Mouse (Mus musculus): ENCODE data around the gene Ppp2r5c. TPM values are rescaled to one million over a fixed set of nuclear protein-coding genes. Genes with fewer than 3 reads are reported as not detected.

Ppp2r5c gene
- total RNA-seq, 1 experiment from 2014 or later, result 115 TPM

DNA sequence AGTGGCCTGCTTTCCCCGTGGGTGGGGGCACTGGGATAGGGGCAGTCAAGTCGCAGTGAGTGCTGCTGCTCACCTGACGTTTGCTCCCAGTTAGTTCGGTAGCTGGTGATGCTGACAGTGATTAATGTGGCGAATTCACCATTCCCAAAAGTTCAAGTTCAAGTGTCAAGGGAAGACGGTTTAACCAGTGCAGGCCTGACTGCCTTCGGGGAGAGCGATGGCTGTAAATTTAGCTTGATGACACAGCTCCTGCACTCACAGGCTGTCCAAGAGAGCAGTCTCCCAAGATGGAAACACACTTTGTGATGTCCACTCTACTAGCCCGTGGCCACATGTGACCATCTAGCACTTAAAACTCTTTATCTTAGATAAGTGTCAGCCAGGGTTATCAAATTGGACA is 41.1 kb downstream of the Ppp2r5c start:
- no peak for DNase-seq

DNA sequence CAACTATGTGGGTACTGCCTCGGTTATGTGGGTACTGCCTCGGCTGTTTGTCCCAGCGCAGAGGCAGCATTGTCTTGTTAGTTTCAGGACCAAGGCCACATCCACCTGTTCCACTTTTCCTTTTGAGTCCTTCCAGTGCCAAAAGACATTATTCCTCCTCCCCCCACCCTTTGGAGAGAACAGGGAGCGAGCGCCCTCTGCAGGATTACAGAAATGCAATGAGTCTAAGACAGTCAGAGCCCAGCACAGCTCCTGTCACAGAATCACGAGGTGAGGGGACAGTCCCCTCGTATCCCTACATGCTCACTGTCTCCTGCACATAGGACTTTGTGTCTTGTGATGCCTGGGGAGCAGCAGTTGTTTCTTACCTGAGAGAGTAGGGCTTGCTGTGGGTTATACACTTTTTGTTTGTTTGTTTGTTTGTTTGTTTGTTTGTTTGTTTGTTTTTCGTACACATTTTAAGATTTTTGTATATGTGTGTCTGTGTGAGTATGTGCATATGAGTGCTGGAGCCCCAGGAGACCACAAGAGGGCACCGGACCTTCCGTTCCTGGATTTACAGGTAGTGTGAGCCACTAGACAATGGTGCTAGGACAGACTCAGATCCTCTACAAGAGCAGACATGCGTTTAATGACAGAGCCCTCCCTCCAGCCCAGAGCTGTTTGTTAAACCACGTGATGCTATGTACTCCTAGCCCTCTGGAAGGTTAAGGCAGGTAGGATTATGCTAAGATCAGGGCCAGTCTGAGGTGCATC is 43.2 kb downstream of the Ppp2r5c start:
- no peak for DNase-seq

DNA sequence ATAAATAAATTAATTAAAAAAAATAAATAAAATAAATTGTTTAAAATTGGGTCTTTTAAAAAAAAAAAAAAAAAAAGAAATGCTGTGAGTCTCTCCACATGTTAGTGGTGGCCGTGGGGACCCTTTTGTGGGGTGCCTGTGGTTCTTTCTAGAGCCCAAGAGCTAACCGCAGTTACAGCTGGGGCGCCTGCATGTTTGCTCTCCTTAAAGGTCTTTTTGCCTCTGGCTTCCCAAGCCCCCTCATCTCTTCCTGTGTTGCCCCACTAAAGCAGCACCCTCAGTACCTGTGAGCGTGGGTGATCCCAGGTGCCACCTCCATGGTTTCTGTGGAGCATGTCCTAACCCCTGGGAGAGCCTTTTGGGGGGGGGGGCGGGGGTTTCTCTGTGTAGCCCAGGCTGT is 45.5 kb downstream of the Ppp2r5c start:
- DNase-seq, result no peak

DNA sequence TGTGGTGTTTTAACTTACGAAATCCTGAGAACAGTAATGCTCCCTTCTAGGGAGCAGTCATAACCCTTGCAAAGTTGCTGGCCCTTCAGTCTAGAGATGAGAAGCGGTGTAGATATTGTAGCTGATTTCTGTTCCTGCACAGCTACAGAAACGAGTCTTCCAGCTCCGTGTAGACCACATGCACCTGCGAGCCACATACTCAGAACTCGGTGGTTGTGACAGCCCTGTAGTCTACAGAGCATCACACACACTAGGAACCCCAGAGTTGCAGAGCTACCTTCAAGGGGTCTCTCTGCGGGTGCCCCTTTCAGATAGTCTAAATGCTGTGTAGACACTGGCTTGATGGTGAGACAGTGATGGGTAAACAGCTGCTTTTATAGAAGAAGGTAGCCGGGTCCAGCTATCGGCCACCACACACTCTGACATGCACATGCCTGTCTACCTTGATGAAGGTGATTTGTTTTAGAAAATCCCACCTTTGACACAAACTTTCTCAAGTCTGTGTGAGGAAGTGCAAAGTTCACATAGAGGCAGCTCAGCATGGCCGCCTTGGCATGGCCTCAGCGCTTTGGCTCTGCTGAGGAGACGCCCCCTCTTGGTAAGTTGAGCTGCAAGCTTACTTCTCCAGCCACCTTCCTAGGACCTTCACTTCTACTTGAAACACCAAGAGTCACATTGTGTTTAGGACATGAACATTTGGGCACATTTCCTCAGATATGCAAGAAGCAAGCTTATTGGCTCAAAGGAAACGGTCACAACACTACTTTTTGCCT is 46.9 kb downstream of the Ppp2r5c start:
- DNase-seq, result no peak

DNA sequence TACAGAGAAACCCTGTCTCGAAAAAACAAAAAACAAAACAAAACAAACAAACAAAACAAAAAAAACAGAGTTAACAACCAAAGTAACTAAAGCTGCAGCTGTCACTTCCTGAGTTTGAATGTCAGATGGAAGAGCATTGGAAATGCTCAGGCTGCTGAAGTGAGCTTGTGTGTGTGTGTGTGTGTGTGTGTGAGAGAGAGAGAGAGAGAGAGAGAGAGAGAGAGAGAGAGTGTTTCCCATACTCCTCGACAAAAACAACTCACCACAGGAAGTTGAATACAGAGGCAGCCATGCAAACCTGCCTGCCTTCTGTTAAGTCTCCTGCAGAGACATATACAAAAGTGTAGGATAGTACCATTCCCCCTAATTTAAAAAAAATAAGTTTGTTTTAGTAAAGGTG is 47.9 kb downstream of the Ppp2r5c start:
- no peak for DNase-seq

DNA sequence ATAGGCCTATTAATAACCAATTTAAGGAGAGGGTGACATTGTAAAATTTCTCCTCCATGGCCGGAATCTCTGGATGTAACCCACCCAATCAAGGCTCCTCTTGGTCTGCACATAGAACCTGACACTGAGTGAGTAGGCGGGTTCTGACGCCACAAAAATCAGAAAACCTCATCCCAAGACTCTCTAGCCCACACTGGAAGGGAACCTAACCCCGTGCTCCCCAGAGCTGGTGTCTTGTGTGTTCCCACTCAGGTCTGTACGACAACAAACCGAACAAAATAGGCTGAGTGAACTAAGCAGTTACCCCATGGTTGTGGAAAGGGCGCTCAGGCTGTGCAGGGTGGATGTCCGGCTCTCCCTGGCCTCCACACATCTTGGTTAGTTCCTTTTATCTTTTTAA is 48.3 kb downstream of the Ppp2r5c start:
- DNase-seq, result no peak

DNA sequence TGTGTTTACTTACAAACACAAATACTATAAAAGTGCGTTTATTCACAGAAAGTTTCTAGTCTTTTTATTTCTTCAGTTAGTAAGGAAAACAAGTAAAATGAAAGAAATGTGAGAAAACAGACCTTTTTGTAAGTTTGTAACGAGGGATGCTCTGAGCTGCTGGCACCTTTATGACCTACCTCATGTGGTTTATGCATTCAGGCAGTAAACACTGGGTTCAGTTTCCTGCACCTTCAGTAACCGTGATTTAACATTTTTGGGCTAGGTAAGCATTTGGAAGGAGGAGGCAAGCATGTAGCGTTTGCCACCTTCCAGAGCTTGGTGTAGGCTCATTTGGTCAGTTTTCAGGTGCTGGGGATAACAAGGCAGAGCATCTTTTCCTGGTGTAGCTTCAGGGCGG is 49.1 kb downstream of the Ppp2r5c start:
- DNase-seq, result no peak

DNA sequence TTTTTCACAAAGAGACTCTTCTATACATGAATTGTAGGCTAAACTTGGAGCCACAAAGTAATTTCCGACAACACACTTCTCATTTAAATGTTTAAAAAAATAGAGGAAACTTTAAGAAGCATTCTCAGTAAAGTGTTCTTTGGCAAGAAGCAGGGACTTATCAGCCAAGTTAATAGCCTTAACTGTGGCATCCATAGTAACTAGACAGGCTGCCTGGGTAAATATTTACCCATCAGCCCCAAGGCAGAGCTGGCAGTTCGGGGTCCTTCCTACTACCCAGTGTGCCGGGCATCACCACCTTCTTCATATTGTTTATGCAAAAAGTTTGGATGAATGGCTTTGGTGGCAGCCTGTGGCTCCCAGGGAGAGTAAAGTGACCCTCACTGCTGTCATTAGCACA is 50.1 kb downstream of the Ppp2r5c start:
- no peak for DNase-seq

DNA sequence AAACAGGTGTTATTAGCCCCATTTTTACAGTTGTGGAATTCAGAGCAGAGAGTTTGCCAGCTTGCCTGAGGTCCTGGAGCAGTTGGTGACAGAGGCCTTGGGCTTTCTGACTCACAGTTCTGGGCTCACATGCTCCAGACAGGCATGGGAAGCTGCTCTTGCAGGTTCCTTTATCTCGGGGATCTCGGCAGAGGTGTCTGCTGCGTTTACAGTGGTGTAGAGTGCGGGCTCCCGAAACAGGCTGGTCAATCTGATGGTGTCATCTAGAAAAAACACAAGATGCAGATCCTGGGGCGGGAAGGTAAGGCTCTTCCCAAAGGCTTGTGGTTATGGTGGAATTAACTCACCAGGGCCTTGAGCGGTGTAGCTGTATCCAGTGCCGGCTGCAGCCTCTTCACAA is 50.6 kb downstream of the Ppp2r5c start:
- peak; percentile 47 for DNase-seq

DNA sequence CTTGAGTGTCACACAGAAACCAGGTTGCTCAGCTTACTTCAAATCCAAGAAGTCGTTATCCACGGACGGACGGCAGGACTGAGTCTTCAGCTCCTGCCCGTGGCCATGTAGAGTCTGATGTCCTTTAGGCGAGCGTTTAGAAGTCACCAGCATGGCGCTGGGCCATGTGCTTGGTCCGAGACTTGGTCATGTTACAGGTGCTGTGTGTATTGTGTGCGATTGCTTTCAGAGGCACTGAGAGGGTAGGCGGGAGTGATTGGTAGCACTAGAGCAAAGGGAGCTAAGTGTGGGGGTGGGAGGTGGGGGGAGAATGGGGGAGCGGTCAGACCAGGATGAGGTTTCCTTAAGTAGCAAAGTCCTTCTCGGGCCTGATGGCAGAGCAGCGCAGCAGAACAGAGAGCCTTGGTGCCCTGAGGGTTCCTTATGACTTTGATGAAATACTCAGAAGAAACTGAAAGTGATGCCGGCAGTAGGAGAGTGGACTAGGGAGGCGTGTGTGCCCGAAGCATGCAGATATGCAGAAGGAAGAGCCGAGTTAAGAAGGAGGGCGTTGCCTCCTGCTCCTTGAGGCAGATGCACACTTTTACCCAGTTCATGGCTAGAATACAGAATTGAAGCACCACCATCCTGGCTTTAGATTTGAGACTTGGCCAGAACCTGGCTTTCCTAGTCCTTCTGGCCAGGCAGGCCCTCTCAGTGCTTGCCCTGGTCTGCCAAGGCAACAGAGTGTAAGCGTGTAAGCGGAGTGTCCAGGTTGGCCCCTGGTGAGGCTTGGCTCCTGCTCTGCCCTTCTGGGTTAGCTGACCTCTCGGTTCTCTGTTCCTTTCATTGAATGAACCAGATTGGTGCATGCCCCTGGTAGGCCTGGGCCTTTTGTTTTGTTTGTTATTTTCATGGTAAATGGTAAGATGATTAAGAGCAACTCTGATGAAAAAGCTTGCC is 51.6 kb downstream of the Ppp2r5c start:
- no peak for DNase-seq

DNA sequence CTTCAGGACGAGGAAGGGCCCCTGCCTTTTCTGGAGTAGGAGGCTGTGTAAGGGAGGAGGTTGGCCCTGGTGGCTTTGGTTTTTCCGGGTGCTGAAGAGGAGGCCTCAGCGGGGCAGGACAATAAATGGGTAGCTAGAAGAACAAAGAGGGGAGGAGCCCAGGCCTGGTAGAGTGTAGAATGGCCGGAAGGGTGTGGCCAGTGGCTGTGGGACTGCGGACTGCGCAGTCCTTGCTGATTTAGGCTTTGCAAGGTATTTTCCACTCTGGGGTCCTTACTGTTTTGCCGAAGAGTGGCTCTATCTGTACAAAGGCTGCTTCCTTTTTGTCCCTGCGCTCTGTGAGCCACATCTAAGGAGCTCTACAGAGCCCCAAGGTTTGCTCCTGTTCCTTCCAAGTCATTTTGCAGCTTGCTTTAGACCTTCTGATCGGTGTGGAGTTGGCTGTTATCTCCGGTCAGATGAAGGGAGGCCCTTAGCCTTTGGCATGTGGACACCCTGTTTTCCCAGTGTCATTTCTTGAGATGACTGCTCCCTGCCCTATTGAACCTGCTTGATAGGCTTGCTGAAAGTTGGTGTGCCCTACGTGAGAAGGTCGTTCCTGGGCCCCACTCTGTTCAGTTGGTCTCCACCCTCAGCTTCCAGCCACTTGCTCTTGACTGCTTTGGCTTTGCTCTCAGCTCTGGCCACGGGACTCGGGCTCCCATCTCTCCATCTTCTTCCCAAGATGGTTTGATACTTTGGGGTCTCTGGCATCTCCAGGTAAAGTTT is 52.5 kb downstream of the Ppp2r5c start:
- DNase-seq, result no peak

DNA sequence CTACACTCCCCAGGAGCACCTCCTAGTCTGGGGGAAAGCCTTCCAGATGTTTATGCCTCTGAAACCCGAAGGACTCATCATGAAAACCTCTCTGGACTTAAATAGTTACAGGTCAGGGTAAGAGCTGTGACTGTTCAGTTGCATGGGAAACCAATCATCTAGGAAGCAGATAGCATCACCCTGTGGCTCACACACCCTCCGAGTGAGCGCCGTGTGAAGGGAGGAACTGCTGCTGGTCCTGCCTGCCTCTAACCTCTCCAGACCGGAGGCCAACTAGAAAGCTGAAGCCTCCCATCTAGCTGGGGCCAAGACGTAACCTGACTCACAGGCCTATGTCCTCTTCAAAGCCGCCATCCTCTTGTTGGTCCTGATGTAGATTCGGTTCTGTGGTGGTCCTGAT is 53.2 kb downstream of the Ppp2r5c start:
- no peak for DNase-seq

DNA sequence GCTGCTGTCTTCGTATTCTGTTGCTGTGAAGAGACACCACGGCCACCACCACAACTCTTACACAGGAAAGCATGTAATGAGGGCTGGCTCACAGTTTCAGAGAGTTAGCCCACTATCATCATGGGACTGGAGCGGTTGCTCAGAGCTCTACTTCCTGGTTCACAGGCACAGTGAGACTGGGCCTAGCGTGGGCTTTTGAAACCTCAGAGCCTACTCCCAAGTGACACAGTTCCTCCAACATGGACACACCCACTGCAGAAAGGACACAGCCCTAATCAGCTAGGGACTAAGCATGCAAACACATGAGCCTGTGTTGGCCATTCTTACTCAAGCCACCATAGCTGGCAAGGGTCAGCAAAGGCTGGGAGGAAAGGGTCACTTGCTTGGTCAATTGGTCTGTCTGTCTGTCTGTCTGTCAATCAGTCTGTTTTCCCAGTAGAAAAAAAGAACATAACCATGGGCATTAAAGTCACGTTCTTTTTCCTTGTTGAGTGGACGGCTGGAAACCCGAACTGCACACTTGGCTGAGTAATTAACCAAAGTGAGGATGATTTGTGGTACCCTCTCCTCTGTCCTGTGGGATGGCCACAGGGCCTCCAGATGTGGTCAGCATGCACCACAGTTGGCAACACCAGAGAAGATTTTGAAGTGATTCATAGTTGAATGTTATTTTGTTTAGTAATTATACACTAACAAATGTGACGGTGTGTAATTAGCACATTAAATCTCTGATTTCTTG is 56.7 kb downstream of the Ppp2r5c start:
- DNase-seq, result no peak

DNA sequence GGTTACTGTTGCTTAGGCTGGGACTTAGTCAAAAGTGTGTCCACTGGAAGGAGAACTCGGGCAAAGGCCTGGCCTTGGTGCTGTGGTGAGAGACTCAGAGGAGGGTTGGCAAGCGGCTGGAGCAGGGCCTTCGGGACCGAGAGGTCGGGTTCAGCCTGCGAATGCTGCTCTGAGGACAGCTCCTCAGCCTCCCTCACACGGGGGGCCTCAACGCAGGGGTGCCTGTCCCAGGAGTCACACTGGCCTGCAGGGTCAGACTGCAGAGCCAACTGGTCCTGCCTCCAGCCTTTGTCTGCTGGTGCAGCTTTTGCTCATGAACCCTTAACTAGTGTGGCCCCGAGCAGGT is 57.2 kb downstream of the Ppp2r5c start:
- no peak for DNase-seq

DNA sequence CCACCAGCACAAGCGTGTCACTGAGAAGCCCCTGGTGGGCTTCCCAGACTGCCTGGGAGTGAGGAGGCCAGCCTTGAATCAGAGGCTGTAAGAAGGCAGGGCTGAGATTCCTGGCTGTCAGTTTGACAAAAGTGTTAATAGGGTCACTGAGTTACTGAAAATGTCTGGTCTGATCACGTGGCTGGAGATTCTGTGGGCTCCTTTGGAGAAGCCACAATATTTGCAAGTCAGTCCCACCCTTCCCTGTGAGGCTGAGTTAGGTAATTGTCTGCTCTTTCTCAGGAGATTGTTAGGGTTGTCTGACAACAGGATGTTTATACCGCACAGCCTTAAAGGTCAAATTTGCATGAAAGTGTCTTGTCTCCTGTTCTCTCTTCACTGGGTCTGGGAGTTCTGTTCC is 57.9 kb downstream of the Ppp2r5c start:
- no peak for DNase-seq

DNA sequence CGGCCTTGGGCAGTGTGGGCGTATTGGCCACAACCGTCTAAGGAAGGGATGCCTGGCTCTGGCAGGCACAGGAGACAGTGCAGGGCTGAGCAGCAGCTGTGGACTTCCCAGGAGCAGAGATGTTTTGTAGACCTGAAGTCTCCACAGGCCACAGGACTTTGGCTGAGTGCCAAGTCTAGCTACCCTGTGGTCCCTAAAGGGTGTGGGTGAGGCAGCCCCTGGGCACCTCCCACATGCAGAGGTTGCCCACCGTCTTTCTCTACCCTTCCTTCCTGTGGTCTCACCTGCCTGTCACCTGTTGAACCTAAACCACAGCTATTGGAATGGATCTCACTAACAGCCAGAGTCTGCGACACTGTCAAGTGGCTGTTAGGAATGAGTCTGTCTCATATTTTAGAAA is 59.1 kb downstream of the Ppp2r5c start:
- no peak for DNase-seq

DNA sequence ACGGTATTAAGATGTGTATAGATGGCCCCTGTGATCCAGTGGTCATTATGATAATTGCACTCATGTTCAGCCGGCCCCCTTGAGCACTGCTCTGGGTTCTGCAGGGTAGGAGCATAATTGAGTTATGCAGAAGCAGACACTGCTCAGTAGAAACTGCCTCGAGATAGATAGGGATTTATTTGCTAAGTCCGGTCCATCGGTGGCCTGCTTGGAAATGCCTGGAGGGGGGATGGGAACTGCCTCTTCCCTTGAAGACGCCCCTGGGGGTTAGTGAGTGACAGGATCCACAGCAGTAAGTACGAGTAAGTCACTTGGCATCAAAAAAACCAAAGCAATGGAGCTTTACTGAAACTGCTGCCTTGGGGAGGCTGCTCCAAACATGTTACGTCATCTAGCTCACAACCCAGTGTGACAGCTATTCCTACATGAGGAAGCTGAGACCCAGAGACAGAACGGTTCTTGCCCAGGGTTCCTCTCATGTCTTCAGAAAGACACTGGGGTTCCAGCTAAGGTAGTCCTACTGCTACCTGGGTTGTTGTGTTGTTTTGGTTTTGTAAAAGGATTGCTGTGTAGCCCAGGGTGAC is 60.9 kb downstream of the Ppp2r5c start:
- no peak for DNase-seq

DNA sequence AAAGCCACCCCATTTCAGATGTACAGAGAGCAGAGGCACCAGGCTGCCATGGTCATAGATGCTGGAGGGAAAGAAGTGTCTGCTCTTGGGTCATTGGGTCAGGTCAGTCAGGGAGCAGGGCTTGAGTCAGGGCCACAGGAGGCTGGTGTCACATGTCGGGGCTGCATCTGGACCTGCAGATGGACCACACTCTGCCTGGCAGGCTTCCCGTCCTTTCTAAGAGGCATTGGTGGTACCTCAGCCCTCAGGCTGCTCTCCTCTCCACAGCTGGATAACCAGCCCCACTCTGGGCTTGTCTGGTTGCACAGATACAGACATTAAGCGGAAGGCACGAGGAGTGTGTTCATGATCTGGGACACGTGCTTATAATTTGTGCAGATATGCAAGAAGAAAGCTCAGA is 61.8 kb downstream of the Ppp2r5c start:
- DNase-seq, result no peak

DNA sequence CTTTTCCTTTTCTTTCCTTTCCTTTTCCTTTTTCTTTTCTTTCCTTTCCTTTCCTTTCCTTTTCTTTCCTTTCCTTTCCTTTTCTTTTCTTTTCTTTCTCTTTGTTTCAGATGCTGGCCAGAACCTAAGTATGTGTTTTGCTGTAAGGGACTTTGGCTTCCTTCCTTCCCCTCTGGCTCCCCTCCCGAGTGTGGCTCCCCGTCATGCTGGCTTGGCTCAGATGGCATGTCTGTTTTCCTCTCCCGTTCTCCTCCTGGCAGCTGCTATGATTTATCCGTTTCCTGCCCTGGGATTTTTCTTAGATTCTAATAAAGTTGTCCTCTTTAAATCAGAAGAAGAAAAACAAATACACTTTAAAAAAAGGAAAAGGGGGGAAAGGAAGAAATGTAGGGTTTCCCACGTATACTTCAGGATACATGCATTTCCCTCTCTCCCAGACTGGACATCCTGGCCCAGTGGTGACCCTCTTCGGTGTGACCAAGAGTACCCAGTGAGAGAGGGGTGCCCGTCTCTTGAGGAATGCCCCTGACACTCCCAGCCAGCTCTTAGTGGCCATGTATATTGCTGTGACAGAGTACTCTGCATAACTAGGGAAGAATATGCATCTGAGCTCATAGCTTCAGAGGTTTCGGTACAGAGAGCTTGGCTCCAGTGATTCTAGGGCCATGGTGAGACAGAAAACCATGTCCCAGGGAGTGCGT is 63.4 kb downstream of the Ppp2r5c start:
- DNase-seq, result peak; percentile 73

DNA sequence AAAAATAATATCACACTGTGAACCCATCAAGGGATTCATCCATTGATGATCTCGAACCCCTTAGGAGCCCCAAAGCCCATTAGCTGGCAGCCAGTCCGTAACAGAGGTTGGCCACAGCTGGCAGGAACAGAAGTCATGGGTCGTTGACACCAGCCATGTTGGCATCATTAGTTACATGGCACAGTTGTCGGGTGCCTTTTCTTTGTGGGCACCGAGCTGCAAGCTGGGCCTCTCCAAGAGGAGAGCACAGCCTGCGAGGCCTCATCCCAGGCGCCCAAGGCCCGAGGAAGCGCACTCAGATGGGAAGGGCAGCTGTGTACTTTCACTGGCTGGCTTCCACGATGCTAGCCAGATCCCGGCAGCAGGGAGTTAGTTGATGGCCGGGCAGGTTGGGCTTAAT is 64.3 kb downstream of the Ppp2r5c start:
- DNase-seq, result no peak
